Mouse (Mus musculus) layer of hippocampus, adult 2 months (tissue): Measurements from ENCODE around the gene Efna2. TPM values are rescaled to one million over a fixed set of nuclear protein-coding genes. Genes with fewer than 3 reads are reported as not detected.

Source experiments
- DNase-seq, 2 experiments: peaks; one replicate each; pipeline ENCODE4 v3.0.0; 2022; ENCODE audit warnings: low spot score in 2 of 2
- H3K27ac ChIP-seq: fragments of 200-600 bp; 2 replicates; pipeline ENCODE4 v1.8.1; 2022
- H3K4me3 ChIP-seq: fragments of 200-600 bp; 2 replicates; pipeline ENCODE4 v1.8.1; 2022; ENCODE audit warnings: mild to moderate bottlenecking
- CTCF ChIP-seq: fragments of 200-600 bp; conservative IDR thresholded peaks from 2 replicates; pipeline ENCODE4 v1.8.1; 2022; ENCODE audit warnings: antibody characterized with exemption, mild to moderate bottlenecking, moderate library complexity
- total RNA-seq, 2 experiments: library from RNA; stranded (reverse); gene quantifications; 2 replicates each; pipeline ENCODE4 v1.2.3; 2021

Gene Efna2
- total RNA-seq, 2 experiments from 2014 or later = 7.1 to 9.7 TPM

GRCm38 (mm10) chr10:80177441-80178279 is 1.6 kb upstream of the Efna2 start:
- Histone ChIP-seq H3K27ac (no peak overlapping the region), H3K4me3 (no peak overlapping the region)
- no peak for TF ChIP-seq CTCF
- no peak for DNase-seq

GRCm38 (mm10) chr10:80180288-80180687 is 1.0 kb downstream of the Efna2 start:
- H3K27ac ChIP-seq = peak overlapping the region; percentile 93; the same call in 1 of the 2 replicates
- H3K4me3 ChIP-seq = peak overlapping the region; percentile 78
- no peak for DNase-seq
- TF ChIP-seq CTCF = no peak

- no peak overlapping the region for H3K27ac ChIP-seq
- TF ChIP-seq CTCF = no peak
- no peak for DNase-seq
- no peak overlapping the region; the same call in 1 of the 2 replicates for H3K4me3 ChIP-seq
Measured at GRCm38 (mm10) chr10:80180823-80181222, 1.5 kb downstream of the Efna2 start.

GRCm38 (mm10) chr10:80182547-80182946 is 3.3 kb downstream of the Efna2 start:
- H3K4me3 ChIP-seq = no peak overlapping the region
- DNase-seq = no peak
- H3K27ac ChIP-seq = no peak overlapping the region
- TF ChIP-seq CTCF = no peak

GRCm38 (mm10) chr10:80186649-80187048 is 7.4 kb downstream of the Efna2 start:
- TF ChIP-seq CTCF = no peak
- no peak overlapping the region for H3K27ac ChIP-seq
- no peak overlapping the region for H3K4me3 ChIP-seq
- no peak for DNase-seq

- no peak for TF ChIP-seq CTCF
- no peak for DNase-seq
- Histone ChIP-seq H3K27ac (no peak overlapping the region), H3K4me3 (no peak overlapping the region)
Measured at GRCm38 (mm10) chr10:80187739-80188138, 8.5 kb downstream of the Efna2 start.

- Histone ChIP-seq H3K27ac (no peak overlapping the region), H3K4me3 (no peak overlapping the region)
- no peak for TF ChIP-seq CTCF
- DNase-seq = no peak
Measured at GRCm38 (mm10) chr10:80188453-80189024, 9.3 kb downstream of the Efna2 start.

GRCm38 (mm10) chr10:80189999-80190398 is 10.7 kb downstream of the Efna2 start:
- peak overlapping the region; percentile 92 for H3K27ac ChIP-seq
- DNase-seq = no peak
- peak overlapping the region; percentile 54 for H3K4me3 ChIP-seq
- TF ChIP-seq CTCF = no peak

GRCm38 (mm10) chr10:80190491-80191051 is 11.3 kb downstream of the Efna2 start:
- DNase-seq = peak in 1 of 2 experiments; percentile 51
- H3K27ac ChIP-seq = peak overlapping the region; percentile 92
- H3K4me3 ChIP-seq = peak overlapping the region; percentile 54
- no peak for TF ChIP-seq CTCF

GRCm38 (mm10) chr10:80193976-80194375 is 14.7 kb downstream of the Efna2 start:
- Histone ChIP-seq H3K4me3 (no peak overlapping the region), H3K27ac (no peak overlapping the region)
- no peak for DNase-seq
- no peak for TF ChIP-seq CTCF

- no peak for DNase-seq
- Histone ChIP-seq H3K27ac (no peak overlapping the region), H3K4me3 (no peak overlapping the region)
- TF ChIP-seq CTCF = no peak
Measured at GRCm38 (mm10) chr10:80194441-80194840, 15.2 kb downstream of the Efna2 start.

GRCm38 (mm10) chr10:80196167-80196566 is 16.9 kb downstream of the Efna2 start:
- Histone ChIP-seq H3K4me3 (no peak overlapping the region), H3K27ac (no peak overlapping the region)
- DNase-seq = no peak
- no peak for TF ChIP-seq CTCF

GRCm38 (mm10) chr10:80196778-80197581 is 17.7 kb downstream of the Efna2 start:
- DNase-seq = no peak
- Histone ChIP-seq H3K4me3 (no peak overlapping the region), H3K27ac (no peak overlapping the region)
- TF ChIP-seq CTCF = no peak
